Mouse (Mus musculus) ES-Bruce4 (cell line): Measurements from ENCODE around the gene Sox6. TPM values are rescaled to one million over a fixed set of nuclear protein-coding genes. Genes with fewer than 3 reads are reported as not detected.

Source experiments
- H3K27ac ChIP-seq: 2 replicates; pipeline ENCODE4 v1.5.1; 2012; ENCODE audit warnings: low read length, inconsistent platforms; ENCODE audit not compliant: insufficient read depth
- H3K27me3 ChIP-seq: 2 replicates; pipeline ENCODE4 v1.6.1; 2012; ENCODE audit warnings: mild to moderate bottlenecking, low read length, inconsistent platforms; ENCODE audit not compliant: control insufficient read depth, poor library complexity, insufficient read depth, severe bottlenecking
- H3K36me3 ChIP-seq: 2 replicates; pipeline ENCODE4 v1.6.1; 2012; ENCODE audit warnings: inconsistent platforms, mild to moderate bottlenecking, low read length, moderate library complexity; ENCODE audit not compliant: control insufficient read depth, poor library complexity, insufficient read depth, severe bottlenecking
- H3K4me1 ChIP-seq: one replicate; pipeline ENCODE4 v1.8.1; 2011; ENCODE audit warnings: low read length; ENCODE audit not compliant: control insufficient read depth, insufficient read depth
- H3K4me3 ChIP-seq: 2 replicates; pipeline ENCODE4 v1.5.1; 2011; ENCODE audit warnings: low read depth, mild to moderate bottlenecking, low read length
- H3K9ac ChIP-seq: 2 replicates; pipeline ENCODE4 v1.6.1; 2012; ENCODE audit warnings: low read depth, mild to moderate bottlenecking, inconsistent platforms; ENCODE audit not compliant: poor library complexity, severe bottlenecking
- H3K9me3 ChIP-seq: replicated peaks from 2 replicates; pipeline ENCODE4 v1.6.1; 2012; ENCODE audit warnings: mild to moderate bottlenecking, low read length, inconsistent platforms; ENCODE audit not compliant: control insufficient read depth, poor library complexity, insufficient read depth, severe bottlenecking
- CTCF ChIP-seq: IDR thresholded peaks from one replicate; pipeline ENCODE4 v1.8.1; 2011; ENCODE audit warnings: low read depth, low read length
- EP300 ChIP-seq: IDR thresholded peaks from 2 replicates; pipeline ENCODE4 v1.6.1; 2011; ENCODE audit warnings: low read depth, low read length; ENCODE audit not compliant: insufficient read depth
- POLR2A ChIP-seq: IDR thresholded peaks from one replicate; pipeline ENCODE4 v1.8.1; 2011; ENCODE audit warnings: low read length; ENCODE audit not compliant: insufficient read depth
- polyA plus RNA-seq: library from polyadenylated mRNA; stranded (reverse); fragments of >200 nt; gene quantifications from 2 replicates; pipeline ENCODE4 v1.2.4, GENCODE M21; 2011; ENCODE audit warnings: low read depth; ENCODE audit not compliant: missing spikeins, insufficient read depth, insufficient read length

Sox6 gene
- polyA plus RNA-seq, 1 experiment: 0.88 TPM

DNA sequence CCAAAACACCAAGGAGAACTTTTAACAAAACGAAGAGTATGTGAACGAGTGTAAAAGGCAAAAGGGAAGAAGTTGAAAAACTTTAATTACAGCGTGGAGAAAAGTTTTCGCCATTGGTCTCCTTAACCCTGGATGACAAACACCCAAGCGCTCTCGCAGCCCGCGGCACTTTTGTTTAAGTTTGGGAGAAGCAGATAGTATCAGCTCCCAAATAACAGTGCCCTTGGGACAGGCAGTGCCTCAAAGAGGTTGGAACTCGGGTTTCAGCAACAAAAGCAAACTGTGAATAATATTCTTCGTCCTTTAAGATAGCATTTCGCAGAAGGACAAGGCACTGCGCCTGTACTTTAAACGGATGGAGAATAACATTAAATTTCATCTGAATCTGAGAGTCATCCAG, 572 bp downstream of the Sox6 start:
- Histone ChIP-seq H3K27me3 (peaks cover 35% of the 10 kb centered on the region), H3K9me3 (no peaks in the 10 kb centered on the region), H3K36me3 (no peaks in the 10 kb centered on the region), H3K4me1 (peaks cover 2% of the 10 kb centered on the region), H3K27ac (no peak overlapping the region), H3K9ac (no peak overlapping the region), H3K4me3 (no peak overlapping the region)
- TF ChIP-seq CTCF (no peak), POLR2A (no peak), EP300 (no peak)

DNA sequence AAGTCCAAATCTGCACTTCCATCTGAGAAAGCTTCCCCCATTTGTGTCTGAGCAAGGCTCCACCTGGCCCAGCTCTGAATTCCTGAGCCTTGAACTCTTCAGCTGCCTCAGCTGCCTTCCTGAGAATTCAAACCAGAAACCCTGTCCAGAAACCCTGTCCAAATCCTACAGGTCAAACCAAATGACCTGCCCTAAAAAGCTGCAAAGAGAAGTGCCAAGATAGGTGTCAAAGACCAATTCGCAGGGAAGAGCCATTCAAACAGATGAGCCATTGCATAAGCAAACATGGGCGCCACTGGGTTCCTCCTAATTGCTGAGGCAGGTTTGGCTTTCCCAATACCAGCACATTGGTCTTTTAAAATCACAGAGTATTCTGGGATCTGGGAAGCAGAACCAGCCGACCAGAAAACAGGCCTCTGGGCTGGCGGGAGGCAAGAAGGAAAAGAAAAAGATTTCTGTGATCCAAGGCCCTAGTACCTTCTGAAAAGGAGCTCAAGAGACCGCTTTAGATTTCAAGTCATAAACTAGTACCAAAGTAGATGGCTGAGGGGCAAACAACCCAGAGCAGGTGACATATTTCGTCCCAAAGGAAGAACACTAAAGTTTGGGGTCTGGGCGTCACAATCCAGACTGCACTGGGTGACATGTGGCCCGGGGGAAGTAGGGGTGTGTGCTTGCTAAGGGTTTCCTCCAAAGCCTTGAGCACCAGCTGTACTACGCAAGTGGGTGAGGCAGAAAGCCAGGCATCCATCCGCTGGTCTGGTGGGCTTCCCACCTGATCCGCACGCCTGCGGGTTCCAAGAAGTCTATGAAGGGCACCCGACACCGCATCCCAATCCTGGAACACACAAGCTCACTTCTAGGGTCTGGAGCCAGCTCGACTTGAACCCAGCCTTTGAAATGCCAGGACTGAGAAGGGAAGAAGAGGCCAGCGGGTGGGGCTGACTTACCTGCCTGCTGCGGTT, 1.7 kb downstream of the Sox6 start:
- H3K36me3 ChIP-seq: no peaks in the 10 kb centered on the region
- H3K4me3 ChIP-seq: no peak overlapping the region
- no peak overlapping the region for H3K9ac ChIP-seq
- TF ChIP-seq POLR2A: no peak
- TF ChIP-seq EP300: no peak
- no peak for TF ChIP-seq CTCF
- no peaks in the 10 kb centered on the region for H3K9me3 ChIP-seq
- peaks cover 41% of the 10 kb centered on the region for H3K27me3 ChIP-seq
- no peak overlapping the region for H3K27ac ChIP-seq
- H3K4me1 ChIP-seq: peaks cover 2% of the 10 kb centered on the region

DNA sequence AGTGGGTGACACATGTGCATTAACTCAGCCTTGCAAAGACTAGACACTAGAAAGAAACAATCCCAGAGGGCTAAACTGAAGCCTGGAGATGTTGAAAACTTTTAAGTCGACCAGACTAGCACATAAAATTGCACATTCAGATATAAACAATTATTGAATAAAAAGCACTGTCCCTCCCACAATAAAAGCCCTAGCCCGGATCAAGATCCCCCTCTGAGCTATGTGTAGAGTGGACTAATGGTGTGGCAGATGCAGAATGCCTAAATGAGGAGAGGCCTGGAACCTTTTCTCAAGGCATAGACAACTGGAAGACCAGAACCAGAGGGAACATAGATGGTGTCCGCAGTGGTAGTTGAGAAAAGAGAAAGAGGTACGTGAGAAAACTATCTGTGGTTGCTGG, 3.1 kb downstream of the Sox6 start:
- Histone ChIP-seq H3K27me3 (peaks cover 50% of the 10 kb centered on the region), H3K9ac (no peak overlapping the region), H3K36me3 (no peaks in the 10 kb centered on the region), H3K4me1 (peaks cover 2% of the 10 kb centered on the region), H3K4me3 (no peak overlapping the region), H3K9me3 (no peaks in the 10 kb centered on the region), H3K27ac (no peak overlapping the region)
- TF ChIP-seq POLR2A (no peak), CTCF (no peak)

DNA sequence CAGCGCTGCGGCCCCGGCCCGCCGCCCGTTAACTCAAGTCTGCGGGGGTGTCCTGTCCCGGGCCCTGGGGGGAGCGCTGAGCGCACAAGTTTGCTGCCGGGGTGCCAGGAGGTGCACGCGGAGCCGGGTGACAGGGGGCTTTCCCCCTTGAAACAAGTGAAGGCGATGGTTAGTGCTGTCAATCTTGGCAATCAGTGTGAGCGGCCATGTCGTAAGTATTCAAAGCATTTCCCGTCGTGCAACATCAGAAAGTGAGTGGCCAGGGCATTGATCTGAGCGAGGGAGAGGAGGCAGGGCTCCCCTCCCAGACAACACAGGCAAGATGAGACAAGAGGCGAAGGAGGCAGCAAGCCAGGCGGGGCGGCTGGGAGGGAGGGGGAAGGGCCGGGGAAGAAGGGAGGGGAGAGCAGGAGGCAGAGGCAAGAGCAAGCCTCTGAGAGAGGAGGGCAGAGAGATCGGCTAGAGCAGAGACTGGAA, 4.3 kb downstream of the Sox6 start:
- no peak overlapping the region for H3K27ac ChIP-seq
- no peaks in the 10 kb centered on the region for H3K9me3 ChIP-seq

DNA sequence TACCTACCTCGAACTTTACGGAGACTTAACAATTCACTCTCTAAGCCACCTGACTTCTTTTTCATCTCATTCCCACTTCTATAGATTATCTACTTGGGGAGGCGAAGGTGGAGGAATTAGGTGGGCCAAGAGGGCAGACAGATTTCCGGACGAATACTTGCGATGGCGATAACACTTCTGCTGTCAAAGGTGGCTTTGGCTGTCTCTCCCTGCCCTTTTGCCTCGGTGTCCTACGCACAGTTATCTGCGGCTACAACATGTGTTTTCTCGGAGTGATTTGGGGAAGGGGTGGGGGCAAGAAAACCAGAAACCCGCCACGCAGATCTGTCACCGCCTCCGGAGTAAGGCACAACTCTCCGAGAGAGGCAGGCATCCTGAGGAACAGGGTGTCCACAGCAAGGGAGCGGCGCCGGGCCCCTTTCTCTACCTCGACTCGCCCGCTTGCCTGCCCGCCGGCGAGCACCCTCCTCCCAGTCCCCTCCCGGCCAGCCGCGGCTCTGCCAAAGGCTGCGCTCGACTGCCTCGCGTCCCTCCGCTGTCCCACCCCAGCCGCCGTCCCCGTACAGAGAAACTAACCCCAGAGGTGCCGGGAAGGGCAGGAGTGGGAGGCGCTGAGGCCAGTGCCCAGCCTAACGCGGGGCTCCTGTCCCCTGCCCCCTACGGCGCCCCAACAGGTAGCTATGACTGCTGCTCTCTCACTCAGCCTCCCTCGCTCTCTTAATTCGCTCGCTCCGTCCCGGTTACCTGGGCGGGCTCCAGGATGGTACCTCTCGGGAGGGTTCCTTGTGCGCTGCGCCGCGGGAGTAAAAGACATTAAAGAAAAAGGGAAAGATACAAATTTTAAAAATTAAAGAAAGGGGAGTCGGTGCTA, 5.0 kb downstream of the Sox6 start:
- Histone ChIP-seq H3K36me3 (no peaks in the 10 kb centered on the region), H3K4me3 (peak overlapping the region; percentile 43), H3K9ac (peak overlapping the region; percentile 48), H3K4me1 (no peaks in the 10 kb centered on the region), H3K27ac (no peak overlapping the region), H3K9me3 (no peaks in the 10 kb centered on the region), H3K27me3 (peaks cover 46% of the 10 kb centered on the region)
- no peak for TF ChIP-seq POLR2A
- TF ChIP-seq CTCF: no peak

More for the DNA sequence above, 4.3 kb downstream of the Sox6 start:
- Histone ChIP-seq H3K27me3 (peaks cover 50% of the 10 kb centered on the region), H3K9ac (peak overlapping the region; percentile 48), H3K36me3 (no peaks in the 10 kb centered on the region), H3K4me1 (peaks cover 2% of the 10 kb centered on the region), H3K4me3 (peak overlapping the region; percentile 43)
- TF ChIP-seq CTCF (no peak), EP300 (no peak), POLR2A (no peak)
